Mouse (Mus musculus) thymus, adult 2 months (tissue): ENCODE measurements around the gene Vstm5.

Source experiments
- CTCF ChIP-seq: fragments of 200-500 bp; IDR thresholded peaks from 2 replicates; pipeline ENCODE4 v1.5.1; 2012; ENCODE audit warnings: mild to moderate bottlenecking, control low read depth, low read length, moderate library complexity, borderline replicate concordance; ENCODE audit not compliant: control insufficient read depth, poor library complexity, insufficient read depth; ENCODE audit errors: extremely low read depth
- POLR2A ChIP-seq: fragments of 200-500 bp; IDR thresholded peaks from 2 replicates; pipeline ENCODE4 v1.6.1; 2012; ENCODE audit warnings: mild to moderate bottlenecking, low read length, control low read depth, moderate library complexity; ENCODE audit not compliant: control insufficient read depth, poor library complexity, insufficient read depth; ENCODE audit errors: extremely low read depth

DNA sequence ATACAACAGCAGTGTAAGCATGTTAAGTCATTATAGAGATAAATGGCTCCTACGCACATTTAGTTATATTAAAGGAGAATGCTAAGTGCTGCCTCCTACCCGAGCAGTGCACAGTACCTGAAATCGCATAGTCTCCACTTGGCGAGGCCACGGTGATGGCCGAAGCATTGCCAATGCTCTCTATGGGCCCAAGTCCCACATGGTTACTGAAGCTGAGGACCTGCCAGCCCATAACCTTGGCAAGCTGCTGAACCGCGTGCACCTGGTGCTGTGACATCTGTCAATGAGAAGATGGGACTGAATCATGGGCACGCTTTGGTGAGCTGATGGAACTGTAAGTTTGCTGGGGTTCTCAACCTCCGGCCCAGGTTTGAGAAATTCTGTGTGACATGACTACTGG is 24.6 kb downstream of the Vstm5 start:
- TF ChIP-seq CTCF = no peak
- no peak for TF ChIP-seq POLR2A
